10 mouse cellular contexts compared by ENCODE assay signal in genomic region chr9:80386000-80386399, GRCm38 (mm10).
DNase-seq lines count a peak whose midpoint lies in the region; ATAC-seq lines count a peak whose summit lies in the region.
"Had no signal": no experiment of that assay in that cellular context is flagged by ENCODE, and none has a peak within 500 bp of the region (broad histone marks: within the 10 kb centered on the region; RNA-seq: fewer than 3 reads in every experiment).

No protein-coding gene starts in this region.

- no peak overlapping the region for H3K9ac ChIP-seq in forebrain, embryonic 14.5 days (ENCODE audit: low read length)
- H3K9ac ChIP-seq in forebrain, embryonic 16.5 days (replicated peaks; ENCODE audit: low read depth, low read length): no peak overlapping the region
- no peak overlapping the region for H3K9ac ChIP-seq in kidney, embryonic 15.5 days
- H3K9ac ChIP-seq: hindbrain, embryonic 15.5 days; neural tube, embryonic 13.5 days had no signal

- H3K27ac ChIP-seq in forebrain, embryonic 14.5 days (ENCODE audit: low read depth, low read length): no peak overlapping the region
- no peak overlapping the region for H3K27ac ChIP-seq in forebrain, embryonic 16.5 days (ENCODE audit: low read length)
- H3K27ac ChIP-seq in kidney, embryonic 15.5 days: no peak overlapping the region
- H3K27ac ChIP-seq: hindbrain, embryonic 15.5 days; neural tube, embryonic 13.5 days had no signal

- 48% methylated on average over 7 of the region's 7 CpGs for WGBS in forebrain, embryonic 14.5 days
- 54% methylated on average over 7 of the region's 7 CpGs for WGBS in forebrain, embryonic 16.5 days
- 51% methylated on average over 7 of the region's 7 CpGs for WGBS in kidney, embryonic 15.5 days

- H3K27me3 ChIP-seq in forebrain, embryonic 14.5 days (replicated peaks; ENCODE audit: control insufficient read depth, insufficient read depth, low read length): no peaks in the 10 kb centered on the region
- 0 out of 2 replicates have a peak, but pooled peaks cover 3% of the 10 kb centered on the region for H3K27me3 ChIP-seq in forebrain, embryonic 16.5 days (replicated peaks; ENCODE audit: control insufficient read depth, insufficient read depth, low read length)
- no peaks in the 10 kb centered on the region for H3K27me3 ChIP-seq in kidney, embryonic 15.5 days
- H3K27me3 ChIP-seq: hindbrain, embryonic 15.5 days; neural tube, embryonic 13.5 days had no signal

- no peak overlapping the region for H3K4me3 ChIP-seq in forebrain, embryonic 14.5 days (ENCODE audit: low read depth, low read length)
- H3K4me3 ChIP-seq in forebrain, embryonic 16.5 days (replicated peaks; ENCODE audit: low read length): no peak overlapping the region
- no peak overlapping the region for H3K4me3 ChIP-seq in kidney, embryonic 15.5 days (replicated peaks)
- H3K4me3 ChIP-seq: hindbrain, embryonic 15.5 days; neural tube, embryonic 13.5 days had no signal

- no peaks in the 10 kb centered on the region for H3K36me3 ChIP-seq in forebrain, embryonic 14.5 days (ENCODE audit: control insufficient read depth, insufficient read depth, low read length)
- no peaks in the 10 kb centered on the region for H3K36me3 ChIP-seq in forebrain, embryonic 16.5 days (ENCODE audit: control insufficient read depth, insufficient read depth)
- H3K36me3 ChIP-seq in kidney, embryonic 15.5 days: no peaks in the 10 kb centered on the region
- H3K36me3 ChIP-seq: hindbrain, embryonic 15.5 days; neural tube, embryonic 13.5 days had no signal

- H3K4me1 ChIP-seq in forebrain, embryonic 14.5 days (ENCODE audit: control insufficient read depth, insufficient read depth, low read length): peaks cover 5% of the 10 kb centered on the region; the same call in 1 of the 2 replicates
- peaks cover 2% of the 10 kb centered on the region; the same call in 1 of the 2 replicates for H3K4me1 ChIP-seq in forebrain, embryonic 16.5 days (replicated peaks; ENCODE audit: control insufficient read depth, insufficient read depth, low read length)
- no peaks in the 10 kb centered on the region for H3K4me1 ChIP-seq in kidney, embryonic 15.5 days
- H3K4me1 ChIP-seq: hindbrain, embryonic 15.5 days had no signal

- no peak overlapping the region for H3K4me2 ChIP-seq in forebrain, embryonic 14.5 days (ENCODE audit: low read length)
- no peak overlapping the region for H3K4me2 ChIP-seq in forebrain, embryonic 16.5 days (ENCODE audit: low read length)
- H3K4me2 ChIP-seq in kidney, embryonic 15.5 days: no peak overlapping the region
- H3K4me2 ChIP-seq: hindbrain, embryonic 15.5 days; neural tube, embryonic 13.5 days had no signal

- no peak for ATAC-seq in forebrain, embryonic 14.5 days
- no peak for ATAC-seq in forebrain, embryonic 16.5 days
- 0 out of 2 replicates have a peak, but pooled peaks have one; percentile 24 for ATAC-seq in kidney, embryonic 15.5 days (replicated peaks; ENCODE audit: low FRiP score)

- no peaks in the 10 kb centered on the region for H3K9me3 ChIP-seq in forebrain, embryonic 14.5 days (replicated peaks; ENCODE audit: control insufficient read depth, low read length)
- no peaks in the 10 kb centered on the region for H3K9me3 ChIP-seq in forebrain, embryonic 16.5 days (ENCODE audit: control insufficient read depth, low read length)
- no peaks in the 10 kb centered on the region for H3K9me3 ChIP-seq in kidney, embryonic 15.5 days (replicated peaks)
- H3K9me3 ChIP-seq: hindbrain, embryonic 15.5 days had no signal

- DNase-seq in forebrain, embryonic 14.5 days (ENCODE audit: low spot score): peak; percentile 14
- peak; percentile 20 for DNase-seq in ovary, postnatal 36 days (ENCODE audit: low spot score)
- DNase-seq in ovary, adult 18-20 months (ENCODE audit: low spot score): no peak
- DNase-seq in cerebellum, postnatal 36 days: peak; percentile 9 to 15
- DNase-seq in lung, postnatal 4 days: peak; percentile 19 to 23
- DNase-seq in thymus, postnatal 25 days: peak; percentile 54
